Mouse (Mus musculus): Measurements from ENCODE around the gene Slc28a1.
A peak's percentile ranks its signal among the peaks of the same experiment; 100 is the strongest.
"Not testable (repeated sequence)": the region's sequence is repeated elsewhere in the genome, so short reads cannot be mapped to it uniquely, and the experiment has no call there.

Slc28a1 gene

DNA sequence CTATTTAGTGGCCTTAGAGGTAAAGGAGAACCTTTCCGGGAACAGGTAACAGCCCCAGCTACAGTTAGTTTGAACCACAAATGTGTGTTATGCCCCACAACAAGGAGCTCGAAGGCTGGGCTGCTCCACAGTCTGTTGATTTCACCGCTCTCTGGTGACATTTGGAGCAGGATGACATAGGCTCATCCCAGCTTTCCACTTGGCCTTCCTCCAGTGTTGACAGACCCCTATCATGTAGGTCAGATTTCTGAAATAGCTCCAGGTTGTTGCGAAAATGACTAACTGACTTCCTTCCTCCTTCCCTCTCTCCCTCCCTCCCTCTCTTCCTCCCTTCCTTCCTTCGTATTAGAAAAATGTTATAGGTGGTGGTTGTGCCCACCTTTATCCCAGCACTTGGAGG is 84.5 kb downstream of the Slc28a1 start:
- H3K4me1 ChIP-seq (replicated peaks; ENCODE audit: low read depth, low read length), result peaks cover 37% of the 10 kb centered on the region
- H3K9me3 ChIP-seq (ENCODE audit: low read length), result no peaks in the 10 kb centered on the region
- H3K4me3 ChIP-seq (replicated peaks; ENCODE audit: low read length), result no peak overlapping the region
- H3K27me3 ChIP-seq (ENCODE audit: insufficient read depth, low read length), result peaks cover 9% of the 10 kb centered on the region; the same call in 1 of the 2 replicates
- TF ChIP-seq NANOG (IDR thresholded peaks at IDR 0.05; ENCODE audit: borderline replicate concordance, low read length), result no peak
- TF ChIP-seq POU5F1 (IDR thresholded peaks at IDR 0.05; ENCODE audit: borderline replicate concordance, low read length), result no peak
- TF ChIP-seq CTCF (conservative IDR thresholded peaks at IDR 0.05; ENCODE audit: low read length), result no peak
- H3K36me3 ChIP-seq (ENCODE audit: insufficient read depth, low read length), result no peaks in the 10 kb centered on the region

DNA sequence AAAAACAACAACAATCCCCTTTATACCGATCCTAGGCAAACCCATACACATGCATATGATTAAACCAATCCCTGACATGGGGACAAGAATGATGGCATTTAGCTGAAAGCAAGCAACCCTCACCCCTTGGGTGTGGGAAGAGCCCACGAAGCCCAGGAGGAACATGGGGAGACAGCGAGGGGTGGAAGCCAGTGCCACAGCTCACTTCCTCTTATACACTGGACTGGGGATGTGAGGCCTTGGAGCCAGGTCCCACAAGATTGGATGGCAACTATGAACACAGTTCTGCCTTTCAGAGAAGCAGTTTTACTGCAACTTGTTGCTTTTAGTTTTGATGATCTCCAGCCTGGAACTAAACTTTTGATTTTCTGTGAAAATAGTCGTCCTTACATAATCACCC is 85.2 kb downstream of the Slc28a1 start:
- peaks cover 37% of the 10 kb centered on the region for H3K4me1 ChIP-seq (replicated peaks; ENCODE audit: low read depth, low read length)

DNA sequence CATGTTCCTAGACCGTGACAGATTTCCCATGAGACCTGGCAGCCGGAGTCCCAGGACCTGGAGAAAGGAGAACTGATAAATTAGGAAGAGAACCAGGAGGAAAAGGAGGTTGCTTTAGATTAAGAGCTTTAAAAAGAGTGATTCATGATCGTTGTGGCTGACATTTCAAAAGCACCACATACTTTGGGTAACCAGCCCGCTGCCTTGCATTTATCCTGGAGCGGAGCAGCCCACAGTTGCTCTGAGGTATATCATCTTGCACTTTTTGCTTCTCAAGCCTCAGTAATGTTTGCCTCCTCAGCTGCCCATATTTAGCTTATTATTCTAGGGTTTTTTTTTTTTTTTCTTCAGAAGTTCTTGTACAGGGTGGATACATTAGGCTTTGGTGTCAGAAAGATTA is 87.8 kb downstream of the Slc28a1 start:
- H3K9me3 ChIP-seq (ENCODE audit: low read length), result no peaks in the 10 kb centered on the region
- TF ChIP-seq CTCF (conservative IDR thresholded peaks at IDR 0.05; ENCODE audit: low read length), result no peak
- no peak for TF ChIP-seq NANOG (IDR thresholded peaks at IDR 0.05; ENCODE audit: borderline replicate concordance, low read length)
- no peak for TF ChIP-seq POU5F1 (IDR thresholded peaks at IDR 0.05; ENCODE audit: borderline replicate concordance, low read length)
- H3K4me3 ChIP-seq (replicated peaks; ENCODE audit: low read length), result no peak overlapping the region
- H3K36me3 ChIP-seq (ENCODE audit: insufficient read depth, low read length), result no peaks in the 10 kb centered on the region
- peaks cover 37% of the 10 kb centered on the region for H3K4me1 ChIP-seq (replicated peaks; ENCODE audit: low read depth, low read length)
- H3K27me3 ChIP-seq (ENCODE audit: insufficient read depth, low read length), result peaks cover under 1% of the 10 kb centered on the region; the same call in 1 of the 2 replicates

More for the DNA sequence above, 85.2 kb downstream of the Slc28a1 start:
- H3K36me3 ChIP-seq (ENCODE audit: insufficient read depth, low read length), result no peaks in the 10 kb centered on the region
- H3K9me3 ChIP-seq (ENCODE audit: low read length), result no peaks in the 10 kb centered on the region
- no peak overlapping the region for H3K4me3 ChIP-seq (replicated peaks; ENCODE audit: low read length)
- peaks cover 9% of the 10 kb centered on the region; the same call in 1 of the 2 replicates for H3K27me3 ChIP-seq (ENCODE audit: insufficient read depth, low read length)
- TF ChIP-seq CTCF (conservative IDR thresholded peaks at IDR 0.05; ENCODE audit: low read length) (no peak), POU5F1 (IDR thresholded peaks at IDR 0.05; ENCODE audit: borderline replicate concordance, low read length) (no peak), NANOG (IDR thresholded peaks at IDR 0.05; ENCODE audit: borderline replicate concordance, low read length) (no peak)

- peaks cover 29% of the 10 kb centered on the region for H3K4me1 ChIP-seq (replicated peaks; ENCODE audit: low read depth, low read length)
- not testable (repeated sequence) for H3K9me3 ChIP-seq (ENCODE audit: low read length); H3K27me3 ChIP-seq (ENCODE audit: insufficient read depth, low read length); H3K36me3 ChIP-seq (ENCODE audit: insufficient read depth, low read length); H3K4me3 ChIP-seq (replicated peaks; ENCODE audit: low read length)
Observed at GRCm38 (mm10) chr7:81203576-81203975, 89.0 kb downstream of the Slc28a1 start.

DNA sequence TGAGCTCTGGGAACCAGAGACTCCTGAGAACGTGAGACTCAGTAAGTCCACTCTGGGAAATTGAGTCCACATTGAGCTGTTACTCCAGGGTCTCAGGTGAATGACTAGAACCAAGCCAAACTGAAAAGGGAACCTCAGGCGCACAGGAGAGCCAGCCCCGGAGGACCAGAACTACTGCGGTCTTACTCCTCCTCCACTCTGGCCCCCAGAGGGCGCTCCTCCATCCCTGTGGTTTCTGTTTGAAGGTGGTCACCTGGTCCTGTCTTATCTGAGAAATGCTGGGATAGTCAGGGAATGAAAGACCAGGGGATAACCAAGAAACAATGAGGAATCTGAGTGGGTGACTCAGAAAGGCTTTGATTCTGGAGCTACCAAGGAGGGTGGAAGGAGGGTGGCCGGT is 94.3 kb downstream of the Slc28a1 start:
- peaks cover 43% of the 10 kb centered on the region for H3K4me1 ChIP-seq (replicated peaks; ENCODE audit: low read depth, low read length)
- H3K9me3 ChIP-seq (ENCODE audit: low read length), result no peaks in the 10 kb centered on the region
- H3K27me3 ChIP-seq (ENCODE audit: insufficient read depth, low read length), result peaks cover 9% of the 10 kb centered on the region
- TF ChIP-seq CTCF (conservative IDR thresholded peaks at IDR 0.05; ENCODE audit: low read length) (peak; percentile 76), NANOG (IDR thresholded peaks at IDR 0.05; ENCODE audit: borderline replicate concordance, low read length) (no peak)
- no peak overlapping the region for H3K4me3 ChIP-seq (replicated peaks; ENCODE audit: low read length)
- no peaks in the 10 kb centered on the region for H3K36me3 ChIP-seq (ENCODE audit: insufficient read depth, low read length)

GRCm38 (mm10) chr7:81209979-81210685 is 95.5 kb downstream of the Slc28a1 start:
- peaks cover 48% of the 10 kb centered on the region for H3K4me1 ChIP-seq (replicated peaks; ENCODE audit: low read depth, low read length)
- H3K27me3 ChIP-seq (ENCODE audit: insufficient read depth, low read length), result peaks cover 21% of the 10 kb centered on the region
- H3K9me3 ChIP-seq (ENCODE audit: low read length), result no peaks in the 10 kb centered on the region
- peak overlapping the region; percentile 82 for H3K4me3 ChIP-seq (replicated peaks; ENCODE audit: low read length)
- no peaks in the 10 kb centered on the region for H3K36me3 ChIP-seq (ENCODE audit: insufficient read depth, low read length)
- TF ChIP-seq CTCF (conservative IDR thresholded peaks at IDR 0.05; ENCODE audit: low read length), result no peak
- no peak for TF ChIP-seq POU5F1 (IDR thresholded peaks at IDR 0.05; ENCODE audit: borderline replicate concordance, low read length)
- TF ChIP-seq NANOG (IDR thresholded peaks at IDR 0.05; ENCODE audit: borderline replicate concordance, low read length), result no peak

GRCm38 (mm10) chr7:81211760-81212159 is 97.2 kb downstream of the Slc28a1 start:
- peak; percentile 65; the same call in 1 of the 2 replicates for TF ChIP-seq NANOG (IDR thresholded peaks at IDR 0.05; ENCODE audit: borderline replicate concordance, low read length)
- no peak for TF ChIP-seq CTCF (conservative IDR thresholded peaks at IDR 0.05; ENCODE audit: low read length)
- TF ChIP-seq POU5F1 (IDR thresholded peaks at IDR 0.05; ENCODE audit: borderline replicate concordance, low read length), result no peak
- peaks cover 24% of the 10 kb centered on the region for H3K27me3 ChIP-seq (ENCODE audit: insufficient read depth, low read length)
- H3K9me3 ChIP-seq (ENCODE audit: low read length), result no peaks in the 10 kb centered on the region
- peaks cover 55% of the 10 kb centered on the region for H3K4me1 ChIP-seq (replicated peaks; ENCODE audit: low read depth, low read length)
- no peaks in the 10 kb centered on the region for H3K36me3 ChIP-seq (ENCODE audit: insufficient read depth, low read length)
- H3K4me3 ChIP-seq (replicated peaks; ENCODE audit: low read length), result peak overlapping the region; percentile 82

DNA sequence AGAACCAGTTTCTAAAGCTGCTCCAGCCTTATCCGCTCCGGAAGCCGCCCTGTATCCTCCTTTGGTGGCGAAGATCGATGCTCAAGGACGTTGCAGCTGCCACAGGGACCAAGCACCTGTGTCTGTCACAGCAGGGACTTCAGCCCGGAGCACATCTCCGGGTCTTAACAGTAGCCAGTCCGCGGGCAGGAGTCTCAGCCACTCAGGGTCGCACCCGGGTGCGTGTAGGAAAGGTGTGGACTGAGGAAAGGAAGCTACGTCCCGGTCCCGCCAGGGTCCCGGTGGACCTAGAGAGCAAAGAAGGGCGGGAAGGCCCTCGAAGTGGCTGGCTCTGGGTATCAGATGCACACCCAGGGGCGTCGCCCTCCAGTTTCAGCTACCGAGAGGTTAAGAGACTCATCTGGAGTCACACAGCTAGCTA is 97.7 kb downstream of the Slc28a1 start:
- Histone ChIP-seq H3K27me3 (ENCODE audit: insufficient read depth, low read length) (peaks cover 24% of the 10 kb centered on the region), H3K9me3 (ENCODE audit: low read length) (no peaks in the 10 kb centered on the region), H3K4me1 (replicated peaks; ENCODE audit: low read depth, low read length) (peaks cover 55% of the 10 kb centered on the region), H3K36me3 (ENCODE audit: insufficient read depth, low read length) (no peaks in the 10 kb centered on the region), H3K4me3 (replicated peaks; ENCODE audit: low read length) (peak overlapping the region; percentile 82)
- TF ChIP-seq CTCF (conservative IDR thresholded peaks at IDR 0.05; ENCODE audit: low read length) (no peak), NANOG (IDR thresholded peaks at IDR 0.05; ENCODE audit: borderline replicate concordance, low read length) (no peak), POU5F1 (IDR thresholded peaks at IDR 0.05; ENCODE audit: borderline replicate concordance, low read length) (no peak)

All from E14TG2a.4 (cell line).